Mouse (Mus musculus): ENCODE data around the gene Cdh5.

DNA sequence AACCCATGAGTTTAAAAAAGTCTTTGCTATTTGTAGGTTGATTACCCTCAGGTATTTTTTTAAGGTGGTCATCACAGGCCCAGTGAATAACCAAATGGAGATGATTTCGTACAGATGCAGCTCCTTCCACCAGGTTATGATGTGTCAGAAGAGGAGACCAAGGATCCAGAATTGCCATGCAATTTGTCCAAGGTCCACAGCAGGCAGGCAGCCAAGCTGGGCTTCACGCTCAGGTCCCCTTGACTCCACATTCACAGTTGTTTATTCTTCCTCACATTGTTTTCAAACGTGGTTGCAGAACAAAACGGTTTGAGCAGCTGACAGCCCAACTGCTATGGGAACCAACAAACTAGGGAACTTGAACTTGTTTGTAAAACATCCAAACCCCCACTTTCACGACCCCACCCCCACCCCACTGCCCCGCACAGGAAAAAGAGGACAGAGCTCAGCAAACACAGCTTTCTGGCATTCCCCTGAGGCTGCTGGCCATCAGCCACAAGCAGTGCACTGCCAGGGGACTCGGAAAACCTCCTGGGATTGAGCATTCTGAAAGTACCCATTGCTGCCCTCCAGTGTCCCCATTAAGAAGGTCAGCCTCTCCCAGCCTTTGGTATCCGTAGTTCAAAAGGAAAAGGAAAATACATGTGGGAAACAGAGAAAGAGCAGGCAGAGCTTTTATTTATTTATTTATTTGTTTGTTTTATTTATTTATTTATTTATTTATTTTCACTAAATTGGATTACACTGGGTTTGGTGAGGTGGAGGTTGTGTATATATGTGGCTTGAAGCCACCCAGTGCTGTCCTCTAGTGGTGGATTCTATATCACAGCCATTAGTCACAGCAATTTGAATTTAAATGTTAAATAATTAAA lies 24.6 kb upstream of the Cdh5 start:
- no peak for TF ChIP-seq CTCF (IDR thresholded peaks at IDR 0.05; ENCODE audit: control insufficient read depth, insufficient read depth, insufficient replicate concordance, low read depth, low read length)
- no peak for TF ChIP-seq POLR2A (IDR thresholded peaks at IDR 0.05; ENCODE audit: control insufficient read depth, low read depth, low read length)

Data from testis, adult 2 months (tissue).